Mouse (Mus musculus): ENCODE data around the gene Etnppl. TPM values are rescaled to one million over a fixed set of nuclear protein-coding genes. Genes with fewer than 3 reads are reported as not detected.

Etnppl gene
- polyA plus RNA-seq (2015; fragmentation: Nextera tagmentation; extraction: Ambion mirVana) = 0.05 TPM in 1 of 2 replicates, not detected in the other

DNA sequence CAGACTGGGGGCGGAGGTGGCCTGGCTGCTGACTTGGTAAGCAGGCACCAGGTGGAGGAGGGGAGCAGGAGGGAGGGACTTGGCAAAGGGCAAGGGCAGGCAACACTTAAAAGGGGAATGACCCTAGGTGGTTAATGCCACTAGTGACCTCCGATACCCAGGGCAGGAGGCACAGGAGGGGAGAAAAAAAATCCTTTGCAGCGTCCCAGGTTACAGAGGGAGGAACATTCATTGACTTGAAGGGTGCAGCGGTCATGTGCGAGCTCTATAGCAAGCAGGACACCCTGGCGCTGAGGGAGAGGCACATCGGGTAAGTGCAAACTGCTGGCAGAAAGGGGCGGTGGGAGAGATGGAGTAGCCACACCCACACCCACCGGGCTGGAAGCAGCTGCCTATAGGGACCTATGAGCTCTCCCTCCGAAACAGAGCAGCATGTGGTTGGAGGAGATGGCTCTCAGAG is at the start of gene Etnppl:
Gene Etnppl, plus strand, starts transcription at position 10 of the 460 bp plus-strand sequence.
- H3K9ac ChIP-seq = no peak within 1 kb of the TSS
- H3K9me3 ChIP-seq (replicated peaks) = no peaks in the 10 kb centered on the region
- ATAC-seq (replicated peaks; ENCODE audit: insufficient number of reproducible peaks, insufficient read depth, low FRiP score, low read depth) = 0 out of 2 replicates have a peak, but pooled peaks have one; percentile 31
- 4% methylated on average over 10 of the region's 10 CpGs for WGBS
- H3K27me3 ChIP-seq = peaks cover 12% of the 10 kb centered on the region; the same call in 1 of the 2 replicates
- H3K36me3 ChIP-seq = no peaks in the 10 kb centered on the region
- H3K4me3 ChIP-seq = peak within 1 kb of the TSS; percentile 33
- peaks cover 7% of the 10 kb centered on the region for H3K4me1 ChIP-seq (replicated peaks)
- peak within 1 kb of the TSS; percentile 64 for H3K4me2 ChIP-seq
- no peak within 1 kb of the TSS for H3K27ac ChIP-seq

DNA sequence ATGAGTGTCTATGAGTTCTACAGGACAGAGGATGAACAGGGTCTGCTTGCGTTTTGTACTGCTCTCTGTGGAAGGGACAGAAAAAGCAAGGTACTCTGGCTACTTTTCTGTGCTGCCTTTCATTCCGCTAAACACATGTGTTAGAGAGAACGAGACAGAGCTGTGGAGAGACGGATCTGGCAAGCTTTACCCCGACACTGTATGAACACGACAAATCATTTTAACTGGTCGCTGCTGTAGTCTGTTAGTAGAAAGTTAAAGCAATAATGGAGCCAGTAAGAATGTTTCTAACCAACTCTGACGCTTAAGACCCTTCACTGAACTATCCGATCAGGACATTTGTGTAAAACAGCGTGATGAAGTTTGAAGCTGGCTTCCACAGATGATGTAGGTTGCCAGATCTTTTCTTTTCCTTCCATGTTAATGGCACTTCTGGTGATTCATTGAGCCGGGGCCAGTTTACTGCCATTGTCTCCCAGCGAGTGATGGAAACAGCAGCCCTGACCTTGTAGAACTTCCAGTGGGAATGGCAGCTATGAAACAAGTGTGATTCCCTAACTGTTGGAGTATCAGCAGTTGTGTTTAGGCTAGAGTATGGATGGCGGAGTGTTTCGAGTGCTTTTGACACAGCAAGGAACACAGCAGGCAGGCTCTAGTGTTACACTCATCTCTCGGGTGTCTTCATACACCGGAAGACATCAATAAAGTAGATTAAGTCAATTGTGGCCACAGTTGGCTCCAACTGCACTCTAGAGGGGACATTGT is 48.7 kb upstream of the Etnppl start:
- Histone ChIP-seq H3K4me3 (no peak overlapping the region), H3K27ac (no peak overlapping the region), H3K27me3 (no peaks in the 10 kb centered on the region), H3K9ac (no peak overlapping the region), H3K4me2 (no peak overlapping the region), H3K9me3 (replicated peaks) (no peaks in the 10 kb centered on the region), H3K4me1 (replicated peaks) (no peaks in the 10 kb centered on the region), H3K36me3 (no peaks in the 10 kb centered on the region)
- WGBS = 77% methylated on average over 16 of the region's 16 CpGs
- no peak for ATAC-seq (replicated peaks; ENCODE audit: insufficient number of reproducible peaks, insufficient read depth, low FRiP score, low read depth)

DNA sequence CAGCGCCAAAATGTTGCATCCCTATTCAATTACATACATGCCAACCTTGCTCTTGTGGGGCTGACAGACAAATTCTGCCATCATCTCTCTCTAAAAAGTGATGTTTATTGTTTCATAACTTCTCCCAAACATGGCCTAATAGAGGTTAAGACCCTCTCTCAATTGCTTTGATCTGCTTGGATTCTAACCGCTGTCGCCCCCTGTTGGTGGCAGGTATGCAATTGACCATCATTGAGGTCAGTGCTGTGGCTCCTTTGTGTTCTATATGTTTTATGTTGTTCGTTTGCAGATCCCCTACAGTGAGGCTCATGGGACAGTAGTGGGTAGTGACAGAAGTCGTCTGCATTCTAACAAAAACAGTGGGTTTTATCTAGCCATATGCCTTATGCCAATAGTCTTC is 44.0 kb upstream of the Etnppl start:
- Histone ChIP-seq H3K4me1 (replicated peaks) (no peaks in the 10 kb centered on the region), H3K27me3 (no peaks in the 10 kb centered on the region), H3K4me2 (no peak overlapping the region), H3K9me3 (replicated peaks) (no peaks in the 10 kb centered on the region), H3K36me3 (no peaks in the 10 kb centered on the region), H3K9ac (no peak overlapping the region), H3K27ac (no peak overlapping the region), H3K4me3 (no peak overlapping the region)
- ATAC-seq (replicated peaks; ENCODE audit: insufficient number of reproducible peaks, insufficient read depth, low FRiP score, low read depth) = no peak
- WGBS = 75% methylated on average over 5 of the region's 5 CpGs

DNA sequence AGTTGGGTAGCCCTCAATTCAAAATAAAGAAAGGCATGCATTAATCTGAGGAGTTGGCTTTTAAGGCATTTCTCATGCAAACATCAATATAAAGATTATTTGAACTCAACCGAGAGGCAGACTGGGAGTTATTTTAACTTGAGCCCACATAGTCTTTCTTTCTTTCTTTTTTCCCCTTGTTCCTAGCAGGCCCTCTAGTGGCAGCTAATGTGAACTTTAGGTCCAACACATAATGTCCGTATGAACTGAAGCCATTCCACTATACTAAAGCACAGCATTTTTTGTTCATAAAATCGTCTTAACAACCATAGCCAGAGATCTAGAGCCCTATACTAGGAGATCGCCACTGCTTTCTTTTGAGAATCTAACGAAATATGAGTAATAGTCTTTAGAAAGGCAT is 42.6 kb upstream of the Etnppl start:
- no peak for ATAC-seq (replicated peaks; ENCODE audit: insufficient number of reproducible peaks, insufficient read depth, low FRiP score, low read depth)
- H3K36me3 ChIP-seq = no peaks in the 10 kb centered on the region
- H3K4me2 ChIP-seq = no peak overlapping the region
- 0 out of 2 replicates have a peak, but pooled peaks cover under 1% of the 10 kb centered on the region for H3K4me1 ChIP-seq (replicated peaks)
- no peaks in the 10 kb centered on the region for H3K27me3 ChIP-seq
- no peaks in the 10 kb centered on the region for H3K9me3 ChIP-seq (replicated peaks)
- H3K27ac ChIP-seq = no peak overlapping the region
- no peak overlapping the region for H3K4me3 ChIP-seq
- no peak overlapping the region for H3K9ac ChIP-seq
- WGBS = 15% methylated on average over 5 of the region's 5 CpGs

DNA sequence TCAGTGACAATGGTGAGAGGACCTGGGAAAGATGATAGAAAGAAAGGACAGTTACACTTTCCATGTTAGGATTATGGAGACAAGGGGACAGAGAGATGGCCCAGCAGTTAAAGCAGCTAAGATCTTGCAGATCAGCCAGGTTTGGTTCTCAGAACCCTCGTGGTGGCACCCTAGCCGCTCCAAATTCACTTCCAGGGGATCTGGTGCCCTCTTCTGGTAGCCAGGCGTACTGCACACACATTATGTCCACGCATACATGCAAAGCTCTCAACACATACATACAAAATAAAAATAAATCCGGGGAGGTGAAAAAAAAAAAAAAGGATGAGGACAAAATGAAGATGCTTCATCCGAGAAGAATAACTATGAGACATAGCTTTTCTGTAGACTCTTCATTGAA is 40.6 kb upstream of the Etnppl start:
- H3K27ac ChIP-seq = no peak overlapping the region

DNA sequence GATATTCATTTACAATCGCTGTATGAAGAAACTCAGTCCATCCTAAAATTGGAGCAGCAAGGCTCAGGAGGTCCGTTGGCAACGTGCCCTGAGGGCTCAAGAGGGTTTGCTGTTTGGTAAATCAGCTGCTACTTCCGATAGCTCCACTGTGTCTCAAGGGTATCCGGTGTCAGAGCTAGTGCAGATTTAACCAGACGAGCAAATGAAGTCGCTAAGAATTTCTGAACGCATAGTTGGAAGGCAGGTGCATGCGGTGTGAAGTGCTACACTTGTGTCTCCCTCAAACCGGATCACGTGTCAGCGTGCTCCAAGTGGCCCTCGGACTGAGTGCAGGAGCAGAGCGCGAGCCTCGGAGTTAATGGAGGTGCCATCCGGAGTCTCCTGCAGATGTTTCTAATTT is 37.7 kb upstream of the Etnppl start:
- 38% methylated on average over 17 of the region's 17 CpGs for WGBS
- Histone ChIP-seq H3K27me3 (no peaks in the 10 kb centered on the region), H3K9ac (no peak overlapping the region), H3K4me3 (0 out of 2 replicates have a peak overlapping the region, but pooled peaks have one; percentile 5), H3K4me1 (replicated peaks) (0 out of 2 replicates have a peak, but pooled peaks cover 3% of the 10 kb centered on the region), H3K36me3 (no peaks in the 10 kb centered on the region), H3K4me2 (peak overlapping the region; percentile 39), H3K9me3 (replicated peaks) (no peaks in the 10 kb centered on the region), H3K27ac (no peak overlapping the region)
- ATAC-seq (replicated peaks; ENCODE audit: insufficient number of reproducible peaks, insufficient read depth, low FRiP score, low read depth) = 0 out of 2 replicates have a peak, but pooled peaks have one; percentile 58

More for the DNA sequence above, 40.6 kb upstream of the Etnppl start:
- Histone ChIP-seq H3K4me1 (replicated peaks) (0 out of 2 replicates have a peak, but pooled peaks cover 3% of the 10 kb centered on the region), H3K4me2 (no peak overlapping the region), H3K4me3 (no peak overlapping the region), H3K27me3 (no peaks in the 10 kb centered on the region), H3K9me3 (replicated peaks) (no peaks in the 10 kb centered on the region), H3K36me3 (no peaks in the 10 kb centered on the region), H3K9ac (no peak overlapping the region)
- no peak for ATAC-seq (replicated peaks; ENCODE audit: insufficient number of reproducible peaks, insufficient read depth, low FRiP score, low read depth)
- 60% methylated on average over 6 of the region's 6 CpGs for WGBS

DNA sequence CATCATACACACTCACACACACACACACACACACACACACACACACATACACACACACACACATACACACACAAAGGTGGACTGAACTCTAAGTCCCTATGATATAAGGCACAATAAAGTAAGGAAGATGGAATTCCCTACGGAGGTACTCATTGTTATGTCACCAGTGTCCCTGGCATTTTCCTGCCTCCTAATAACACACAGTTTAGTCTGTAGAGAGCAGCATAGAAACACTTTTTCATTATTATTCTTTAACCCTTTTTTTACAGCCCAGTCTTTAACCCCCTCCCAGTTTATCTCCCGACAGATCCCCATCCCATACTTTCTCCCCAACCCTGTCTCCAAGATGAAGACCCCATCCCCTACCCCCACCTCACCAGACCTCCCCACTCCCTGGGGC is 35.7 kb upstream of the Etnppl start:
- Histone ChIP-seq H3K4me3 (no peak overlapping the region), H3K4me1 (replicated peaks) (0 out of 2 replicates have a peak, but pooled peaks cover 3% of the 10 kb centered on the region), H3K9me3 (replicated peaks) (no peaks in the 10 kb centered on the region), H3K9ac (no peak overlapping the region), H3K27me3 (no peaks in the 10 kb centered on the region), H3K4me2 (no peak overlapping the region), H3K36me3 (no peaks in the 10 kb centered on the region), H3K27ac (no peak overlapping the region)
- WGBS = 91% methylated on average over 2 of the region's 2 CpGs
- no peak for ATAC-seq (replicated peaks; ENCODE audit: insufficient number of reproducible peaks, insufficient read depth, low FRiP score, low read depth)

DNA sequence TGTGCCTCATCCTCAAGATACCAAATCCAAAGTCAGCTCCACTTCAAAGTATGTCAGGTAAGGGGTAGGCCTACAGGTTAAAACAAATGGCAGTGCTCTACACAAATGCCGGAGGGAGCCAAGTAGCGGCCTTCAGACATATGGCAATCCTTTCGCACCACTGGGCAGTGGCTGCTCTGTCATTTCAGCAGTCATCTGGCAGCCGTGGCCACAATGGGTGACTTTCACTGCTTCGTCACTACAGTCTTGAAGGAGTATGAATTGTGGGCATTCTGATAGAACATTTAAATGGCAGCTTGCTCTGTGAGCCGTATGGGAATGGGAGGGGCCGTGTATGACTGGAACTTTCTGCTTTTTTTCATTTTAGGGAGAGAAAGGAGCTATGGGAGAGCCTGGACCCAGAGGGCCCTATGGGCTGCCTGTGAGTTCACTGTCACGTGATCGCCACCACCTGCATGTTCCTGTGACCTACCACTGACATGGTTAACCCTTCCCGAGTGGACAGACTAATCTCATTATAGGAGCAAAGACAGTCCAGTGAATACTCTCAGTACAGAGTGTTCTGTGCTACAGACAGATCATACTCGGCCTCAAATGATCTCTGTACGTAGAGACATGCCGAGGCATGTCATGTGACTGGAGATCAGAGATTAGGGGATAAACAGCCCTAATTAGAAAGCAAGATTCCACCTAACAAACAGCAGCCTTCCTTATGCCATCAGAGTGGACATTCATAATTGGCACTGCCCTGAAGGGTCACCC is 34.2 kb upstream of the Etnppl start:
- no peak for ATAC-seq (replicated peaks; ENCODE audit: insufficient number of reproducible peaks, insufficient read depth, low FRiP score, low read depth)
- Histone ChIP-seq H3K27ac (no peak overlapping the region), H3K9me3 (replicated peaks) (no peaks in the 10 kb centered on the region), H3K4me3 (no peak overlapping the region), H3K9ac (no peak overlapping the region), H3K4me1 (replicated peaks) (0 out of 2 replicates have a peak, but pooled peaks cover 3% of the 10 kb centered on the region), H3K4me2 (no peak overlapping the region), H3K36me3 (no peaks in the 10 kb centered on the region), H3K27me3 (no peaks in the 10 kb centered on the region)
- WGBS = 85% methylated on average over 13 of the region's 13 CpGs

DNA sequence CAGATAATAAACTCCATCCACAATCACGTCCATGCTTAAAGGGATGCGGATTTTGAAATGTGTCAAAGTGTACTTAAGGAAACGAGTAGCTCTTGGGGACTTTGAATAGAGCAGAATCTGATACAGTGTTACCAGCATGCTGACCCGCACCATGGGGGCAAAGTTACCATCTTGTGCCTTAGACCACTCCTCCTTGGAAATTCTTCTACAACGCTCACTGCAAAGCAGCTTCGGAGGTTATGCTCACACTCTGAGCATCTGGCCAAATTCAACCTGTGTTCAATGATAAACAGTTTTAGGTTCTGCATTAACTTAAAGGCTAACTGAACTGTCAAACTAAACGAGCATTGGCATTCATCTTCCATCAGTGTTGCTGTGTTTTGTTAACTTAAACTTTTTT is 33.2 kb upstream of the Etnppl start:
- H3K36me3 ChIP-seq = no peaks in the 10 kb centered on the region
- no peaks in the 10 kb centered on the region for H3K27me3 ChIP-seq
- 0 out of 2 replicates have a peak, but pooled peaks cover 3% of the 10 kb centered on the region for H3K4me1 ChIP-seq (replicated peaks)
- no peak overlapping the region for H3K27ac ChIP-seq
- no peak for ATAC-seq (replicated peaks; ENCODE audit: insufficient number of reproducible peaks, insufficient read depth, low FRiP score, low read depth)
- 75% methylated on average over 7 of the region's 7 CpGs for WGBS
- H3K4me3 ChIP-seq = no peak overlapping the region
- no peaks in the 10 kb centered on the region for H3K9me3 ChIP-seq (replicated peaks)
- no peak overlapping the region for H3K9ac ChIP-seq
- H3K4me2 ChIP-seq = no peak overlapping the region

DNA sequence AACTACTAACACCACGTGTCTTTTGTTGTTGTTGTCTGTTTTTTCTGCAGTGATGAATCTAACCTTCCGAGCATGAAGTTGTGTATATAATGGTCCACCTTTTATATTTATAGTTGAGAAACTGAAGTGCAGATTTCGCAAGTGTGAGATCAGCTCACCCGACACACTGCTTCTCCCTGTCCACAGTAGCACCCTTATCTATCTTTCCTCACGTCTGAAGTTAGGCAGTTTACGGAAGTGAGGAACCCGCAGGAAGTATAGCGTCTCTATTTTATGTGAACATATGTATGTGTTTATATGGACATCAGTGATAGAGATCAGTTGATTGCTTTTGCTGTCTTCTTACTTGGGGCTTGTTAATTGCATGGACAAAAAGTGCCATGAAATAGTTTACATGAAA is 22.2 kb upstream of the Etnppl start:
- Histone ChIP-seq H3K9me3 (replicated peaks) (no peaks in the 10 kb centered on the region), H3K4me2 (peak overlapping the region; percentile 23), H3K27ac (no peak overlapping the region), H3K4me3 (0 out of 2 replicates have a peak overlapping the region, but pooled peaks have one; percentile 3), H3K9ac (no peak overlapping the region), H3K4me1 (replicated peaks) (peaks cover 5% of the 10 kb centered on the region; the same call in 1 of the 2 replicates), H3K27me3 (no peaks in the 10 kb centered on the region), H3K36me3 (no peaks in the 10 kb centered on the region)
- no peak for ATAC-seq (replicated peaks; ENCODE audit: insufficient number of reproducible peaks, insufficient read depth, low FRiP score, low read depth)
- 30% methylated on average over 8 of the region's 8 CpGs for WGBS

DNA sequence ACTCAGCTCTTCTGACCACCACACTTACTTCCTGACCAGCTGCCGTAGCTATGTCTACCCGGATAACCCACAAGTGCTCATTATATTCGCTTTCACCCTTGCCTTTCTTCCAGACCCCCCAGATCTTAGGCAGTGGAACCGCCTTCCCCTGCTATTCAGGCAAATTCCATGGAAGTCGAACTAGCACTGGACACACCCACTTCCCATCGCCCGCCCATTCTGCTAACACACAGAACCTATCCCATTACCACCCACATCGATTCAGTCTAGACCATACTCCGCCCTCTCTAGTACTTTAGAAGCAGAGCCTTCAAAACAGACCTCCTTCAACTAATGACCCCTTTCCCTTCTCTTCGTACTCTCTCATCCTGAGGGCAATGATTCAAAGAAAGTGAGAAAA is 15.8 kb upstream of the Etnppl start:
- Histone ChIP-seq H3K9ac (no peak overlapping the region), H3K27ac (no peak overlapping the region), H3K4me3 (no peak overlapping the region), H3K4me2 (no peak overlapping the region), H3K4me1 (replicated peaks) (no peaks in the 10 kb centered on the region), H3K9me3 (replicated peaks) (no peaks in the 10 kb centered on the region), H3K27me3 (no peaks in the 10 kb centered on the region), H3K36me3 (no peaks in the 10 kb centered on the region)
- WGBS = 71% methylated on average over 10 of the region's 10 CpGs
- no peak for ATAC-seq (replicated peaks; ENCODE audit: insufficient number of reproducible peaks, insufficient read depth, low FRiP score, low read depth)

Measured in heart, embryonic 15.5 days (tissue).